Mouse (Mus musculus) gastrocnemius, adult 18-20 months (tissue): ENCODE data around the gene Drp2. TPM values are rescaled to one million over a fixed set of nuclear protein-coding genes. Genes with fewer than 3 reads are reported as not detected.

Experiments
- DNase-seq: peaks from one replicate; pipeline ENCODE4 v3.0.0; 2021; ENCODE audit warnings: low spot score
- long read RNA-seq, 2 experiments: library from polyadenylated mRNA; stranded (forward); transcript quantifications; one replicate each; pipeline ENCODE4 v2.0.0; 2021
- total RNA-seq, 2 experiments: library from RNA; stranded (reverse); gene quantifications; 2 replicates each; pipeline ENCODE4 v1.2.3; 2021

Gene Drp2
- 1 to 10 TPM; 3.0 to 3.1 TPM for total RNA-seq
- long read RNA-seq, experiment 1, partial matches to known transcripts = 1 of 2 reads
- long read RNA-seq, experiment 1, other reads (novel, unspliced or antisense) = 1 of 2 reads
- long read RNA-seq, experiment 2, full-length matches to known transcripts = 2 of 2 reads
- long read RNA-seq, experiment 2, partial matches to known transcripts = 0 of 2 reads
- long read RNA-seq, experiment 2, other reads (novel, unspliced or antisense) = 0 of 2 reads

DNA sequence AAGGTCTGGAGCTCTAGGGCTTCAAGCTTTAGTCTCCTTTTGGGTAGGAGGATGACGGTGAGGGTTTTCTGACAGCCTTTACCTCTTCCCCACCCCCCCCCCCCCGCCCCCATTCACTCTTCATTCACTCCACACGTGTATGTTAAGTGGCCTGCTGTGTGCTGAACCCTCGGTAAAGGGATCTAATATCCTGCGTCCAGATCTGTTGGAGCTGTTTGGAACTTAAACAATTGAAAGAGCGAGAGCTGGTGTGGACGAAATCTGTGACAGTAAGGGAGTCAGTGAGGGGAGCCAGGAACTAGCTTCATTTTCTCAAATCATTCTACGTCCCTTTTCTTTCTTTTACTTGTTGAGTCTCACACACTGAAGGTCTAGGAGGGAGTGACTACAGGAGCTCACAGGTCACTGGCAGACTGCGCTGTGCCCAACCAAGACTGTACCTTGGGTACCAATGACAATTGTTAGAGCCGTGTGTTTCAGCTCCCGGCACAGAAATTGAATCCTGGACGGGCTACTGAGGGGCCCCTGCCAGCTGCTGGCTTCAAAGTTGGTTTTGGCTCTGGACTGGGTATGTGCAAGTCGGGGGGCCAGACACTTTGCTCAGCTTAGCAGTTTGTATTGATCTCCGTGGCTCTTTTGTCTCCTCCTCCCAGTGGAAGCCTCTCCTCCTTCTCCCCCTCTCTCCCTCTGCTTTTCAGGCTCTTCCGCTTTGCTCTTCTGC is at the start of gene Drp2:
TSS of gene Drp2 (plus strand) at position 689 of the 721 bp plus-strand sequence.
- DNase-seq = no peak

DNA sequence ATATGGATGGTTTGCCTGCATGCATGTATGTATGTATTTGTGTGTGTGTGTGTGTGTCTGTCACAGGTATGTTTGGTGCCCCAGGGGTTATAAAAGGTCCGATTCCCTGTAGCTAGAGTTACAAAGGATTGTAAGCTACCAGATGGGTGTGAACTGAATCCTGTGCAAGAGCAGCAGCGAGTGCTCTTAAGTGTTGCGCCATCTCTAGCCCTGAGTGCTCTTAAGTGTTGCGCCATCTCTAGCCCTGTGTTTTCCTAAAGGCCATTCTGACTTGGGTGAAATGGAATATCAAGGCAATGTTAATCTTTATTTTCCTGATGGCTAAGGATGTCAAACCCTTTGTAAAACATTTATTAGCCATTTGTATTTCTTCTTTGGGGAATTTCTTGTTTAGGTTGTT is 45.0 kb upstream of the Drp2 start:
- no peak for DNase-seq

GRCm38 (mm10) chrX:134362156-134362555 is 42.2 kb upstream of the Drp2 start:
- no peak for DNase-seq

DNA sequence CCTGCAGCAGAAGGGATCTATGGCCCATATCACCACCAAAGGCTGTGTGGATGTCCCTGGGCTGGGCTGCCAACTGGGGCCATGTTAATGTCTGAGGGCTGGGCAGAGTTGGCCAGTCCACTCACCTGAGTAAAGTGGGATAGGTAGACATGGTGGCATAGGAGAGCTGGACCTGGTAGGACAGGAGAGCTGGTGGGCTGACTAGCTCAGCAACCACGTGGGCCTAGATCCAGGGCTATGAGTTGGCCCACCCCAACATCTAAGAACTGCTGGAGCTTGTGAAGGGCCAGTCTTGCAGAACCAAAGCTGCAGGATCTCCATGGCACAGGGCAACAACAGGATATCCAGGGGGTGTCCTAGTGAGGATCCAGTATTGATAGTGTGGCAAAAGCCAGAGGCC is 38.9 kb upstream of the Drp2 start:
- no peak for DNase-seq

- DNase-seq = no peak
Observed at GRCm38 (mm10) chrX:134366547-134366946, 37.8 kb upstream of the Drp2 start.

- DNase-seq = no peak
Observed at GRCm38 (mm10) chrX:134371279-134371678, 33.1 kb upstream of the Drp2 start.

- DNase-seq = no peak
Observed at GRCm38 (mm10) chrX:134374190-134374589, 30.2 kb upstream of the Drp2 start.

DNA sequence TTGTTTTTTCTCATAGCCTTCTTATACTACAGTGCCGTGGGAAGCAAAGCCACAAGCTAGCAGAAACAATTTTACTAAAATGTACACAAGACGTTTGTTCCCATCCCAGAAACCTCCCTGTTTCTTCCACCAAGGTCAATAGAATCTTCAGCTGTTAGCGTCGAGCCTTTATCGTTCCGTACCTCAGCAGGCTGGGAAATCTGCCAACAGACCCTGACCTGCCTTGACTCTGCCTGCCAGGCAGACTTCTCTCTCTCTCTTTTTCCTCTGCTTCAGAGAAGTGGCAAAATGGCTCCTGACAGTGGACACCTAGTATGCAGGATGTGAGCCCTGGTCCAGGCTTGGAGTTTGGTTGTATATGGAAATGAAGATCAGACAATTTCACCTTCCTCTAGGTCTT is 19.5 kb upstream of the Drp2 start:
- no peak for DNase-seq

GRCm38 (mm10) chrX:134398972-134399371 is 5.4 kb upstream of the Drp2 start:
- no peak for DNase-seq

- DNase-seq = no peak
Observed at GRCm38 (mm10) chrX:134404584-134404955, 219 bp downstream of the Drp2 start.

DNA sequence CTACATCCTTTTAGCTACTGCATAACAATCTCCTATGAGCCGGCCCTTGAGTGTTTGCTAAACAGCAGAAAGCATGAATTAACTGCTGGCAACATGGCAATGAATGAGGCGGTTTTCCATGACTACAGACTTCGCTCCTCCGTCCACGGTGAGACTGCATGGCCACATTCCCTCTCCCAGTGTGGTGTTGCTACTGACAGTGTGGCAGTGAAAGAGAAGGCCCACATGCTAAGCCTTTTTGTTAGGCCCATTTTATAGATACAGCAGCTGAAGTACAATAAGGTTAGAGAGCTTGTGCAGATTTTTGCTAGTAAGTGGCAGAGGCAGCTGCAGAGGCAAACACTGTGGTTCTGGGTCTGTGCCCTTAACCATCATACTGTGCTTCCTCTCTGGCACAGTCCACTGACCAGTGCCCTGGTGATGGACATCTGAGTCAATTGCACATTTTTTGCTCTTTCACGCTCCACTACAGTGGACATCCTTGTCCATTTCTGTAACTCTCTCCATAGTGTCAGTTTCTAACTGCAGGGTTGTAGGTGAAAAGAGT is 5.1 kb downstream of the Drp2 start:
- no peak for DNase-seq

GRCm38 (mm10) chrX:134412096-134412495 is 7.7 kb downstream of the Drp2 start:
- no peak for DNase-seq

- no peak for DNase-seq
Observed at GRCm38 (mm10) chrX:134420097-134420496, 15.7 kb downstream of the Drp2 start.

GRCm38 (mm10) chrX:134424263-134424662 is 19.9 kb downstream of the Drp2 start:
- DNase-seq = no peak

DNA sequence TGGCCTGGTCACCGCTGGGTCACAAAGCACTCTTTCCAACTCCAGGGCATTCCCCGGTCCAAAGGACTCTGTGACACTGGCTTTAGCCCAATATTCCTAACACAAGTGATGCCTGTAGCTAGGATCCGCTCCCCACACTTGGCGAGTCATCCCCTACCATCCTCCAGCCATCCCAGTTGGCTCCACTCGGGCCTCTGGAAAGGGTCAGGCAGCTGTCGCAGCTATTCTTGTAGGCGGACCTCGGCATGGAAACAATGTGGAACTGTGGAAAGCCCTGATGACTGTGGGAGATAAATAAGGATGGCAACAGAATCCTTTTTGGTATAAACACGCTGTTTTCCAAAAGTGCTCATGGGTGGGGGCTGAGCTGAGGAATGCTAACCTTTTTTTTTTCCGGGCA is 21.4 kb downstream of the Drp2 start:
- DNase-seq = peak; percentile 15

DNA sequence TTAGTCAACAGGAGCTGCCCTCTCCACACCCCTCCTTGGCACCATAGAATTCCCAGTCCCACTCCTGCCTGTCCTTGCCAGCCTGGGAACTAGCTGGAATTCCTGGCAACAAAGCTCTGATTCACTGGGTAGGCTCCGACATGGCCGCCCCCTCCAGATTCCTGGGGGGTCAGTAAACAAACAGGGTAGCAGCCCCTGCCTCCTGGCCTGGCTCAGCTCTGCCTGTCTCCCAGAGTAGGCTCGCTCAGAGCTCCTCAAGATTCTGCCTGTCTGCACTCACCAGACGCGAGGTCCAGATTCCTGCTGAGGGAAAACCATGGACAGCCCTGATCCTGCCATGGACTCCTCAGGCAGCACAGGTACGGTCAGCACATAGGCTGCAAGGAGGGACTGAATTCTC is 22.5 kb downstream of the Drp2 start:
- no peak for DNase-seq

GRCm38 (mm10) chrX:134427307-134427706 is 23.0 kb downstream of the Drp2 start:
- no peak for DNase-seq

DNA sequence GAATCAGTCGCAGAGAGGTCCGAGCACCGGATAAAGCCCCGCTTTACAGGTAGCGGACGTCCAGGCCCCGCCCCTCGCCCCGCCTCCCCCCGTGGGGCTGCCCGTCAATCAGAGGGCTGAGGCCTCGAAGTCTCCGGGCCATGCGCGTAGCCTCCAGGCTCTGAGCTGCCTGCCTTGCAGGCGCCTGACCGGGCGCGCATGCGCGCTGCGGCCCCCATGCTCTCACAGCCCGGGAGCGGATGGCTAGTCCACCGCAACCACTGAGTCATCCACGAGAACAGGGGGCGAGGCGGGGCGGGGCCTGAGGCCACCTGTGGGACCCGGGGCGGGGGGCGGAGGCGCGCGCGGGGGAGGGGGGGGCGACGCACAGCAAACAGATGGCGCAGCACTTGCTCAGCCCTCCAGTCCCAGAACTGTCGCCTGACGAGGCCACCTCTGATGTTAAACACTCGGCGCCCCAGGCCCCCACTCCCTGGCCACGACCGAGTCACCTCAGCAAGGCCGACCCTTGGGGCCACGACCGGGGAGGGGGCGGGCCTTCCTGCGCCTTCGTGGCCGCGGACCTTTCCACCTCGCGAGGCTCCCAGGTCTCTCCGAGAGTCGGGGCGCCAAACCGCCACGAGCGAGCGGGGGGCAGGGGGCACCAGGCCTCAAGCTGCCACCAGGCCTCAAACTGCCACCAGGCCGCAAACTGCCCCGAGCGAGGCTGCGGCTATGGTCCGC is 70.8 kb downstream of the Drp2 start:
- no peak for DNase-seq

DNA sequence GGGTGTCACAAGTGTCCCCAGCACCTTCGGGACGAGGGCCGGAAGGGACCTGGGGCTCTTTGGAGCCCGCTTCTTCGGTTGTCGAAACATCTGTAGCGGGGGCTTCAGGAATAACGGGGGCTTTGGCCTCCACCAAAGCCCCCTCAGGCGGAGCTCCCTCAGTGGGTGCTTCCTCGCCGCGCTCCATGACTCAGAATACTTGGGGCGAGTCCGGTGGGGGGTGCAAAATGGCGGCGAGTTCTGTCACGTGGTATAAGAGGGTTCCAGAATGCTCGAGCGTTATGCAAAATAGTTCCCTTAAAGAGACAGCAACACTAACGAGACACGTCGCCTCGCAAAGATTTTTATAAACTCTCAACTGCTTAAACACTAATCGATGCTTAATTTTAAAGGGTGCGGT is 71.9 kb downstream of the Drp2 start, which contains the start of gene Taf7l:
TSS of gene Taf7l (minus strand) at position 201 of the 400 bp plus-strand sequence.
- no peak for DNase-seq

DNA sequence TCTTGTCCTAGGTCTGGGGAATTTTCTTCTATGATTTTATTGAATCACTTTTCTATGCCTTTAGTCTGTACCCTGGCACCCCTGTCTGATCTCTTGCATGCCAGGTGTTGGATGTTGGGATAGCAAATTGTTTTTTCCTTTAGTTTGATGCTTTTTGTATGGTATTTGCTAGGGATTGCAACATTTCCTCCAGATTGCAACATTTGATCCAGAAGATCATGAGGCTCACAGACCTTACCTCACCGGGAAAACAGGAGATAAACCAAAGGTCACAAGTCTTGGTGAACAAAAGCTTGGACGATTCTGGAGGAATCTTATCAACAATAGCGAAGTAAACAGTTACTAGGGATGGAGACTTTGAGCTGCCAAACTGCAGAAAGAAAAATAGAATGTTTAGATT is 77.4 kb downstream of the Drp2 start:
- no peak for DNase-seq

DNA sequence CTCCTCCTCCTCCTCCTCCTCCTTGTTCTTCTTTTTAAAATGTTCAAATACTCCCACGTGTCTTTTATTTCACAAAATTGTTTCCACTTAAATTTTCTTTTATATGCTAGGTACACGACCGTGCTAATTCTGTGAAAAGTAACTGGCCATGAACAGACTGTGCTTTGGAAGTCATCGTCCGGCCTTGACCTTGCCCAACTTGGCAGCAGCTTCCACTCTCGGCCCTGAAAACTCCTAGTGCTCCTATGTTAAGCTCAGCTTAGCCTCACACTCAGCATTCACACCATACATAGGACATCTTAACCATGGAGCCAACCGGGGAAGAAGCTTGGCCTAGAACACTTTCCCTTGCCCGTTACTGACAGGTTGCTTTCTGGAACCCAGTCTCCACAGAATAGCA is 96.3 kb downstream of the Drp2 start:
- no peak for DNase-seq
